Mouse (Mus musculus) monocyte, adult 5-6 weeks (primary cell): ENCODE measurements around the gene Csf3r. TPM values are rescaled to one million over a fixed set of nuclear protein-coding genes. Genes with fewer than 3 reads are reported as not detected.

Experiments
- ATAC-seq: fragments of 153-309, 156-312 bp; replicated peaks from 2 replicates; pipeline ENCODE4 v1.8.0; 2017; ENCODE audit warnings: mild to moderate bottlenecking; ENCODE audit not compliant: low TSS enrichment, insufficient number of reproducible peaks, severe bottlenecking, poor library complexity, low FRiP score
- total RNA-seq: library from RNA; stranded (forward); fragments of 200-1000, 200-491, 200-594 nt; gene quantifications from 3 replicates; pipeline ENCODE4 v1.2.3, GENCODE M21; 2017

The Csf3r gene
- total RNA-seq, 1 experiment from 2014 or later: 57.1 TPM

GRCm38 (mm10) chr4:126046851-126047585 is 22.7 kb downstream of the Csf3r start, which contains the start of gene Mrps15:
Gene Mrps15 (plus strand): TSS chr4:126046925.
- ATAC-seq: peak; percentile 96

- ATAC-seq: no peak
Measured at GRCm38 (mm10) chr4:126051617-126052016, 27.3 kb downstream of the Csf3r start.

GRCm38 (mm10) chr4:126057207-126058133 is 33.1 kb downstream of the Csf3r start:
- no peak for ATAC-seq

- ATAC-seq: peak; percentile 97
Measured at GRCm38 (mm10) chr4:126058134-126058996, 34.0 kb downstream of the Csf3r start, which contains the start of gene Oscp1. Gene Oscp1 (plus strand): TSS chr4:126058565.

- ATAC-seq: no peak
Measured at GRCm38 (mm10) chr4:126058997-126059362, 34.6 kb downstream of the Csf3r start.

- ATAC-seq: no peak
Measured at GRCm38 (mm10) chr4:126062856-126063255, 38.5 kb downstream of the Csf3r start.

GRCm38 (mm10) chr4:126065241-126065640 is 40.9 kb downstream of the Csf3r start:
- ATAC-seq: peak; percentile 81

- ATAC-seq: no peak
Measured at GRCm38 (mm10) chr4:126067401-126068077, 43.2 kb downstream of the Csf3r start.

- ATAC-seq: no peak
Measured at GRCm38 (mm10) chr4:126068842-126069241, 44.5 kb downstream of the Csf3r start.

- ATAC-seq: no peak
Measured at GRCm38 (mm10) chr4:126077833-126078232, 53.5 kb downstream of the Csf3r start.

- no peak for ATAC-seq
Measured at GRCm38 (mm10) chr4:126079266-126079665, 54.9 kb downstream of the Csf3r start.

- no peak for ATAC-seq
Measured at GRCm38 (mm10) chr4:126081601-126082000, 57.3 kb downstream of the Csf3r start.

- ATAC-seq: no peak
Measured at GRCm38 (mm10) chr4:126083021-126083420, 58.7 kb downstream of the Csf3r start.

GRCm38 (mm10) chr4:126084382-126084781 is 60.0 kb downstream of the Csf3r start:
- ATAC-seq: no peak

GRCm38 (mm10) chr4:126085996-126086576 is 61.7 kb downstream of the Csf3r start:
- peak; percentile 99 for ATAC-seq

- ATAC-seq: no peak
Measured at GRCm38 (mm10) chr4:126090101-126090847, 65.9 kb downstream of the Csf3r start.

GRCm38 (mm10) chr4:126090848-126091124 is 66.4 kb downstream of the Csf3r start:
- no peak for ATAC-seq
